Mouse (Mus musculus) midbrain, embryonic 16.5 days (tissue): Measurements from ENCODE around the gene Sh2d1b2. TPM values are rescaled to one million over a fixed set of nuclear protein-coding genes. Genes with fewer than 3 reads are reported as not detected.
"Not testable (repeated sequence)": the region's sequence is repeated elsewhere in the genome, so short reads cannot be mapped to it uniquely, and the experiment has no call there.

Experiments
- ATAC-seq: fragments of 200-750 bp; cut with Nextera tagmentation; 2 replicates; pipeline ENCODE4 v1.8.0; 2017; ENCODE audit warnings: moderate TSS enrichment
- H3K27ac ChIP-seq: fragments of 300-500 bp; sonication (generic); 2 replicates; pipeline ENCODE4 v1.5.1; 2014; ENCODE audit warnings: mild to moderate bottlenecking, low read length, mixed read lengths
- H3K27me3 ChIP-seq: fragments of 300-500 bp; sonication (generic); 2 replicates; pipeline ENCODE4 v1.6.1; 2014; ENCODE audit warnings: low read depth, low read length, mixed read lengths; ENCODE audit not compliant: control insufficient read depth, insufficient read depth
- H3K36me3 ChIP-seq: fragments of 300-500 bp; sonication (generic); 2 replicates; pipeline ENCODE4 v1.6.1; 2014; ENCODE audit warnings: mild to moderate bottlenecking, low read length, moderate library complexity, mixed read lengths; ENCODE audit not compliant: control insufficient read depth, insufficient read depth
- H3K4me1 ChIP-seq: fragments of 300-500 bp; sonication (generic); 2 replicates; pipeline ENCODE4 v1.6.1; 2014; ENCODE audit warnings: mild to moderate bottlenecking, low read length, mixed read lengths; ENCODE audit not compliant: control insufficient read depth, insufficient read depth
- H3K4me2 ChIP-seq: fragments of 300-500 bp; sonication (generic); 2 replicates; pipeline ENCODE4 v1.6.1; 2014; ENCODE audit warnings: mild to moderate bottlenecking, low read length, mixed read lengths
- H3K4me3 ChIP-seq: fragments of 300-500 bp; sonication (generic); 2 replicates; pipeline ENCODE4 v1.5.1; 2014; ENCODE audit warnings: low read depth, mild to moderate bottlenecking, low read length, moderate library complexity, mixed read lengths
- H3K9ac ChIP-seq: fragments of 300-500 bp; sonication (generic); 2 replicates; pipeline ENCODE4 v1.6.1; 2014; ENCODE audit warnings: low read depth, low read length, mixed read lengths
- H3K9me3 ChIP-seq: fragments of 300-500 bp; sonication (generic); replicated peaks from 2 replicates; pipeline ENCODE4 v1.6.1; 2014; ENCODE audit warnings: mild to moderate bottlenecking, low read length, mixed read lengths; ENCODE audit not compliant: control insufficient read depth, poor library complexity, severe bottlenecking
- WGBS: fragments of 180-500 bp; shearing (Covaris S2); extraction: QIAGEN DNeasy Blood & Tissue Kit; methylation state at CpG from one replicate; pipeline ENCODE4 v1.1.7; 2014; 5-methylcytosine and 5-hydroxymethylcytosine counted together
- polyA plus RNA-seq: library from polyadenylated mRNA; unstranded; fragments of >200 nt; fragmentation: Nextera tagmentation; extraction: Ambion mirVana; gene quantifications from 2 replicates; pipeline ENCODE4 v1.2.1, GENCODE M21; 2015

The Sh2d1b2 gene
- not detected in 2 replicates for polyA plus RNA-seq

GRCm38 (mm10) chr1:170232688-170233087 lies at the start of gene Sh2d1b2:
TSS of gene Sh2d1b2 (plus strand) at chr1:170232749.
- H3K36me3 ChIP-seq, H3K9me3 ChIP-seq, H3K4me2 ChIP-seq, H3K4me1 ChIP-seq, ATAC-seq, H3K4me3 ChIP-seq, H3K9ac ChIP-seq, H3K27me3 ChIP-seq, H3K27ac ChIP-seq: not testable (repeated sequence)
- WGBS, result 77% methylated on average over 5 of the region's 6 CpGs

GRCm38 (mm10) chr1:170185137-170185536 lies 47.4 kb upstream of the Sh2d1b2 start:
- Histone ChIP-seq H3K9me3 (no peaks in the 10 kb centered on the region), H3K4me3 (no peak overlapping the region), H3K4me1 (no peaks in the 10 kb centered on the region), H3K27ac (no peak overlapping the region), H3K4me2 (no peak overlapping the region), H3K27me3 (no peaks in the 10 kb centered on the region), H3K9ac (no peak overlapping the region), H3K36me3 (no peaks in the 10 kb centered on the region)
- ATAC-seq, result no peak
- WGBS, result 92% methylated on average over 3 of the region's 3 CpGs

- Histone ChIP-seq H3K4me2 (no peak overlapping the region), H3K27me3 (no peaks in the 10 kb centered on the region), H3K4me3 (no peak overlapping the region), H3K27ac (no peak overlapping the region), H3K9ac (no peak overlapping the region), H3K36me3 (no peaks in the 10 kb centered on the region), H3K4me1 (no peaks in the 10 kb centered on the region), H3K9me3 (no peaks in the 10 kb centered on the region)
- ATAC-seq, result no peak
- WGBS, result 86% methylated on average over 5 of the region's 5 CpGs
Measured at GRCm38 (mm10) chr1:170186531-170186930, 46.0 kb upstream of the Sh2d1b2 start.

- no peak overlapping the region for H3K9ac ChIP-seq
- ATAC-seq, result no peak
- H3K4me1 ChIP-seq, result no peaks in the 10 kb centered on the region
- H3K36me3 ChIP-seq, result peaks cover 10% of the 10 kb centered on the region
- 81% methylated on average over 11 of the region's 11 CpGs for WGBS
- no peak overlapping the region for H3K4me3 ChIP-seq
- no peaks in the 10 kb centered on the region for H3K9me3 ChIP-seq
- H3K4me2 ChIP-seq, result no peak overlapping the region
- no peaks in the 10 kb centered on the region for H3K27me3 ChIP-seq
- no peak overlapping the region for H3K27ac ChIP-seq
Measured at GRCm38 (mm10) chr1:170188601-170189000, 43.9 kb upstream of the Sh2d1b2 start.

- Histone ChIP-seq H3K36me3 (peaks cover 12% of the 10 kb centered on the region), H3K4me3 (no peak overlapping the region), H3K27ac (no peak overlapping the region), H3K4me1 (no peaks in the 10 kb centered on the region), H3K9me3 (no peaks in the 10 kb centered on the region), H3K27me3 (no peaks in the 10 kb centered on the region), H3K9ac (no peak overlapping the region), H3K4me2 (no peak overlapping the region)
- ATAC-seq, result no peak
- 77% methylated on average over 4 of the region's 4 CpGs for WGBS
Measured at GRCm38 (mm10) chr1:170190225-170190624, 42.3 kb upstream of the Sh2d1b2 start.

GRCm38 (mm10) chr1:170191925-170192324 lies 40.6 kb upstream of the Sh2d1b2 start:
- no peaks in the 10 kb centered on the region for H3K27me3 ChIP-seq
- H3K9ac ChIP-seq, result no peak overlapping the region
- H3K36me3 ChIP-seq, result peaks cover 13% of the 10 kb centered on the region
- H3K4me1 ChIP-seq, result no peaks in the 10 kb centered on the region
- no peak overlapping the region for H3K4me2 ChIP-seq
- no peak overlapping the region for H3K27ac ChIP-seq
- no peaks in the 10 kb centered on the region for H3K9me3 ChIP-seq
- 97% methylated on average over 1 of the region's 1 CpGs for WGBS
- H3K4me3 ChIP-seq, result no peak overlapping the region
- ATAC-seq, result no peak

- Histone ChIP-seq H3K9me3 (no peaks in the 10 kb centered on the region), H3K27me3 (no peaks in the 10 kb centered on the region), H3K4me3 (no peak overlapping the region), H3K36me3 (peaks cover 39% of the 10 kb centered on the region), H3K9ac (no peak overlapping the region), H3K4me2 (no peak overlapping the region), H3K4me1 (no peaks in the 10 kb centered on the region), H3K27ac (no peak overlapping the region)
- 94% methylated on average over 8 of the region's 8 CpGs for WGBS
- ATAC-seq, result no peak
Measured at GRCm38 (mm10) chr1:170196211-170196610, 36.3 kb upstream of the Sh2d1b2 start.

- Histone ChIP-seq H3K27me3 (no peaks in the 10 kb centered on the region), H3K36me3 (peaks cover 38% of the 10 kb centered on the region), H3K27ac (no peak overlapping the region), H3K4me1 (no peaks in the 10 kb centered on the region), H3K9me3 (no peaks in the 10 kb centered on the region), H3K4me2 (no peak overlapping the region), H3K9ac (no peak overlapping the region), H3K4me3 (no peak overlapping the region)
- ATAC-seq, result no peak
- 79% methylated on average over 3 of the region's 3 CpGs for WGBS
Measured at GRCm38 (mm10) chr1:170200379-170200778, 32.2 kb upstream of the Sh2d1b2 start.

GRCm38 (mm10) chr1:170206395-170206794 lies 26.2 kb upstream of the Sh2d1b2 start:
- H3K27ac ChIP-seq, result no peak overlapping the region
- no peaks in the 10 kb centered on the region for H3K9me3 ChIP-seq
- peaks cover 44% of the 10 kb centered on the region for H3K36me3 ChIP-seq
- no peaks in the 10 kb centered on the region for H3K27me3 ChIP-seq
- WGBS, result 94% methylated on average over 6 of the region's 6 CpGs
- no peaks in the 10 kb centered on the region for H3K4me1 ChIP-seq
- H3K9ac ChIP-seq, result no peak overlapping the region
- no peak overlapping the region for H3K4me3 ChIP-seq
- H3K4me2 ChIP-seq, result no peak overlapping the region
- ATAC-seq, result no peak
